Mouse (Mus musculus) brain, embryonic 18.5 days (tissue): Measurements from ENCODE around the gene Kcnk4.
A peak's percentile ranks its signal among the peaks of the same experiment; 100 is the strongest.

Experiments used
- DNase-seq: peaks from one replicate; pipeline ENCODE4 v3.0.0-alpha.2; 2012; ENCODE audit warnings: low read depth, low spot score

Gene Kcnk4

GRCm38 (mm10) chr19:6968491-6969271, 34.4 kb upstream of the Kcnk4 start:
- no peak for DNase-seq

DNA sequence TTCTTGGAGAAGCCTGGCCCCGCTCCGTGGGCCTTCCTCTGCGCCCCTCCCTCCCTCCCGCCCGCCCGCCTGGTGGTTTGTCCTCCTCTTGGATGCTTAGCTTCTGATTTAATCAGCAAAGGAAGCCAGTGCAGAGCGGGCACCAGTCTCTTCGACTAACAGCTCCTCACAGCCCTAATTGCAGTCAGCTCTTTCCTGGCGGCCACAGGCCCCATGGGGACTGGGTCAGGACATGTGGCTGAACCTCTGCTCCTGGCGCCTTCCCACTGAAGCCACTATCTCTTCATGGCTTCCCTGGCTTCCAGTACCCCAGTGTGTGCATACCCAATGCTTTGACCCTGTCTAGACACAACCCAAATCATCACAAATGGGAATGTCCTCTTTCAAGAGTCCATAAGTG, 22.1 kb upstream of the Kcnk4 start:
- DNase-seq, result no peak

GRCm38 (mm10) chr19:6955424-6955823, 21.1 kb upstream of the Kcnk4 start:
- DNase-seq, result no peak

- no peak for DNase-seq
Observed at GRCm38 (mm10) chr19:6954046-6954445, 19.7 kb upstream of the Kcnk4 start.

DNA sequence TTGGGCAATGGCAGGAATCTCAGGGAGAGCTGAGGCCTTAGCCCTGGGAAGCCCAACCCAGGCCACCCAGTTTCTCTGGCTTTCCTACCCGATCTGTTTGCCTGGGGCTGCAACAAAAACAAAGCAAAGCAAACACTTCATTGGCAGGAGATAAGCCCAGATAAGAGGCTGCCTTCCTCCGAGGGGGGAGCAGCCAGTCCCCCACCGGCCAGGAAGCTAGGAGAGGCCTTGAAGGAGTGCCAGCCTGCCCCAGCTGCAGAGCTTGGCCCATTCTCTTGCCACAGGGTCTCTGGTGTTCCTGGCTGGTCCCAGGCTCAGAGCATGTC, 18.4 kb upstream of the Kcnk4 start:
- no peak for DNase-seq

DNA sequence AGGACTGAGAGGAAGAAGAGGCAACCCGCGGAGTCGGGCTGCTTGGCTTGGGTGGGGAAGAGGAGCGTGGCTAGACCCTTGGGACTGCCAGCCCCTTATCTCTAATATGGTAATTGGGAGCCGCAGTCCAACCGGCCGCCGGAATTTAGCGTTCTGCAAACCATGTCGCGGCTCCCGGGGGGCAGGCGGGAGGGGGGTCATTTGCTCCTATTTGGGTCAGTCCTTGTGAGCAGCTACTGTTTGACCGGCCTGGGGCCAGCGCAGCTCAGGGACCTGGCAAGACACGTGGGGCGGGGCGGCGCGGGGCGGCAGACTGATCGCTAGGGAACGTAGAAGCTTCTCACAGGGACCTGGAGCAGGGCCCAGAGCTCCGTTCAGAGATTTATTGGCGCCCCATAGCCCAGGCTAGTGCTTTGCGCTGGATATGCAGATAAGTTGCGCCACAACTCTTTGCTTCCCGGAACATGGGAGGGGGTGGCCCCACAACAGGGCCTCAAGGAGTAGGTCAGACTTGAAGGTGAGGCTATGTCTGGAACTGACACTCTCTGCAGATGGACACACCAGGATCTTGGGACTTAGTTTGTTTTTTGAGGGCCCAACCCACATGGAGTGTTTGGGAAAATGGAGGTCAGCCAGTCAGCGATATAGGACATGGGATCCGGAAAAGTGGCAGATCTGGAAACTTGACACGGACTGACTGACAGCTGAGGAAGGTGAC, 17.8 kb upstream of the Kcnk4 start:
- DNase-seq, result no peak

DNA sequence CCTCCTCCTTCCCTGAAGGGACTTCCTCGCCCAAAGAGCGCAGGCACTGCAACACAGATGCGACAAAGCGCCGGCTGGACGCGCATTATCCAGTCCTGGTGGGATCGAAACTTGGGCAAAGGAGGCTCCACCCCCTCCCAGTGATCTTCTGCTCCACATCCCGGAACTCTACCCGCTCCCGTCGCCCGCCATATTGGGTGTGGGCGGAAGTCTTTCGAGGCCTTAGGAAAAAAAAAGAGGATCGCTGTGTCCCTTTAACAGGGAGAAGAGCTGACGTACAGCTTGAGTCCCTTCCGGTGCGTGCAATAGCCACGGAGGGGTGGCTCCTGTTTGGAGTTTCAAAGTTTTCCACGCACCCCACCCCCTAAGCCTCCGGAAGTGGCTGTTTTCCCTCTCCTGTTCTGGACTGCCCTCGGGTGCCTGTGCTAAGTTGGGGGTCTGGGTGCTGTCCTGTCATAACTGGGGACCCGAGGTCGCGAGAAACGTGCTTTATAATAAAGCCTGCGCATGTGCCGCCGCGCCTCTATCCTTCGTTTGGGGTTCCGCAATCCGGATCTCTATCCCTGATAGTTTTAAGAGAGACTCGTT, 17.2 kb upstream of the Kcnk4 start:
- DNase-seq, result peak; percentile 86

DNA sequence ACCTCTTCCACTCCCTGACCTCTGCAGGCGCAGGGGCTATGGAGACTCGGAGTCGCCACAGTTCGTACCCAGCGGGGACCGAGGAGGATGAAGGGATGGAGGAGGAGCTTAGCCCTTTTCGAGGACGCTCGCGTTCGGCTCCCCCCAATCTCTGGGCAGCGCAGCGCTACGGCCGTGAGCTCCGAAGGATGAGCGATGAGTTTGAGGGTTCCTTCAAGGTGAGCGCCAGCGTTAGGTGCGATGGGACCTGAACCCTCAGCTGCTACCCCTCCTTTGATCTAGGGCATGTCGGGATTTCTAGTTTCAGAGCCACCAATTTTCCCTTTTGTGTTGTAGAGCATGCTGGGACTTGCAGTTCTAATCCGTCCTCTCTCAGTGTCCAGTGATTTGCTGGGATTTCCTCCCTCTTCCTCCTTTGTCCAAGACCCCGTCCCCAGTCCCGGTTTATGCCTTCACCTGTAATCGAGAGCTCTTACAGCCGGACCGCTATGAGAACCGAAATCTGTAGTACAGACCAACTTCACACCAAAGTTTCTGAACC, 16.4 kb upstream of the Kcnk4 start:
- peak; percentile 66 for DNase-seq

DNA sequence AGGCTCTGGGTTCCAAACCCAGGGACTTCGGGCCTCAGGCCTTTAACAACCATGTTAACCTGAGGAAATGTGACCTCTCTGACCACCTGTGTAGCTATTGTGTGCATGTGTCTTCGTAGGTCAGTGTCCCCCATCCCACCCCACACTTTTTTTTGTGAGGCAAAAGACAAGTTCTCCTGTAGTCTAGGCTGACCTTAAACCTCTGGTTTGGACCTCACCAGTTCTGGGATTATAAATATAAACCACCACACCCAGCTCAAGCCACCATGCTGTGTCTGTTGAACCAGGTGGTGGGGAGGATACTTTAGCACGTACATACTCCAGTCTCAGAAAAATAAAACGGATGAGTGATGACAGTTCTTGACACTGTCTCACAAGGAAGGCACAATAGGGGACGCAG, 15.6 kb upstream of the Kcnk4 start:
- DNase-seq, result no peak

DNA sequence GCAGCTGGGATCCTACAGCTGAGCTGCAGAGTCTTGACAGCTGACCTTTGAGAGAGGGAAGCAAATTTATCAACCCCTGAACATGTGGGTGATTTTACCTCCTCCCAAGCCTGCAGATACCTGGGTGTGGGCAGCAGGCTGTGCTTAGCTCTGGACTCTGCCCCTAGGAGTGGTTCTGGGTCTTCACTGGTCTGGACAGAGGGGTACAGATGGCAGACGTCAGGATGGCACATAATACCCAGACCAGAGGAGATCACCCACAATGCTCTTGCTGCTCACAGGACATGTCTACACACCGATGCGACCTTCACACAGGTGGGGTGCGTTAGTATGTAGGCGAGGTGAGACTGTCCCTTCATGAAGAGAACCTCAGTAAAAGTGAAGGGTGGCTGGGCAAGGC, 15.2 kb upstream of the Kcnk4 start:
- DNase-seq, result no peak

DNA sequence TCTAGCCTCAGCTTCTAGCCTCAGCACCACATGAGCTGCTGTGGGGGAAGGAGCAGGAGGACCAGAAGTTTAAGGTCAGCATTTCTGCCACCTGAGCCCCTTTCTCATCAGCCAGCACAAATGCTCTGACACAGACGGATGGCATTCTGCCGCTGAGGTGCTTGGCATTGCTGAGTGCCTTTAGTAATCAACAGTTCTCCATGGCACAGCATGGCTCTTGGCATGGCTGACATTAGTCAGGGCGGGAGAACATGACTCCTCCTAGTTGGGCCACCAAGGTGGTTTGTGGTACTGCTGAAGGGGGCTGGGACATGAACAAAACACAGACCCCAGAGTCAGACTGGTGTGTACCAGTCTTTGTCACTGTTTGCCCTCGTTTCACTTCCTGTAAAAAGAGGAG, 13.9 kb upstream of the Kcnk4 start:
- DNase-seq, result no peak

DNA sequence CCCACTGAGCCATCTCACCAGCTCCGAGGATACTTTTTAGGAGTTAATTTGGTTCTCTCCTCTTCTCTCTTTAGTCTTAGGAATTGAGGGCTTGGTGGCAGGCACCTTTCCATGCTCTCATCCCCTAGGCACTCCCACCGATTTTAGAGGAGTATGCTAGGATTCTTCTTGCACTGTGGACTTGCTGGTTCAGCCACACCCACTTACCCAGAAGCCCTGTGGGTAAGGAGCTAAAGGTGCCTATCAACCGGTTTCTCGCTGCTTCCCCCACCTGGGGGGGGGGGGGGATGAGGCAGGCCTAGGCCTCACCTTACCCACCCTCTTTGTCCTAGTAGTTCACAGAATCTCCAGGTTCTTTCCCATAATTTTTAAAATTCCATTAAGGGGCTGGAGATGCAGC, 13.4 kb upstream of the Kcnk4 start:
- no peak for DNase-seq

DNA sequence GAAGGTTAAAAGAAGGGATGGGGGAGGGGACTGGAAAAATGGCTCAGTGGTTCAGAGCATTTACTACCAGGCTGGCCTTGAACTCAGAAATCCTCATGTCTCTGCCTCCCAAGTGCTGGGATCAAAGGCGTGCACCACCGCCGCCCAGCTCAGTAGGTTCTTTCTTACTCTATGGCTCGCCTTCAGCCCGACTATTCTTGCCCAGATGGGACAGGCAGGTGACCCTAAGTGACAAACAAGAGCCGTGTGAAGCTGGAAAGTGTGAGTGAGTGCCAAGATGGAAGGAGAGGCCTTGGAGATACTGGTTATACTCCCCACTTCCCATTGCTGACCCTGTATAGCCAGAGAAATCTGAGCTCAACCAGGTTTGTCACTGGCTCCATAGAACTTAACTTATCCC, 9.4 kb upstream of the Kcnk4 start:
- no peak for DNase-seq

- DNase-seq, result no peak
Observed at GRCm38 (mm10) chr19:6942764-6943163, 8.4 kb upstream of the Kcnk4 start.

GRCm38 (mm10) chr19:6942249-6942691, 8.0 kb upstream of the Kcnk4 start, which contains the start of gene Gpr137:
TSS of gene Gpr137 (minus strand) at chr19:6942480.
- peak; percentile 78 for DNase-seq

DNA sequence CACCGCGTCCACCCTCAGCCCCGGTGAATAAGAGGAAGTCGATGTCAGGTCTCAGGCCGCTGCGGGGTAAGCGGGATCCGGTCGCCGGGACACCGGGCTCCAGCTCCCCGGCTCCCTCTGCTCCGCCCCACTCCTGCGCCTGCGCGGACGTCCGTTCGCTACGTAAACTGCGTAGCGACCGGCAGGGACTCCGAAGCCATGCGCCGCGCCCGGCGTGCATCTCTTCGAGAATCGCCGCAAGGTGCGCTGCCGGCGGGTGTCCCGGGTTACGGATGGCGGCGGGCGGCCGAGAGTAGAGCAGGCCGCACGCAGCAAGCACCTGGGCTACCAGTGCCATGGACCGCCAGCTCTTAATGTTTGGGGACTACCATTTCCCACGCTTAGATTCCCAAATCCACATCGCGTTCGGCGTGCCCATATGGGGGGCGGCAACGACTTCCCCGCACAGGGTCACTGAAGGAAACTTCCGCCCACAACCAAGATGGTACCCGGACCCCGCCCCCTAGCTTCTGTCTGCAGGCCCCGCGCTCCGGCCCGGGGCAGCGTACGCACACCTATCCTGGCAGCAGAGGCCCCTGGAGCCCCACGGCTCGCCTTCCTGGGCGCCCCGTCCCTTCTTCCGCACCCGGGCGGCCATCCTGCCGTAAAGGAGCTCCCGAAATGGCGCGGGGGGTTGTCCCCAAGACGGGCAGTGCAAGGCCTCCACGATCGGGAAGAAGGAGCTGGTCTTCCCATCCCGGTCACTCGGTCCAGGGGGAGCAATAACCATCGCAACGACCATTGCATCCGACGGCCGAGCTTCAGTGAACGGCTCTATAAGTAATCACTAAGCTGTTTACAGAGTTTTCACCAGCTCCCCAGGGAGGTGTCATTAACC, 7.3 kb upstream of the Kcnk4 start, which contains the start of gene Bad:
Gene Bad (plus strand): TSS at position 490 of the 877 bp plus-strand sequence.
- DNase-seq, result peak; percentile 89

- no peak for DNase-seq
Observed at GRCm38 (mm10) chr19:6940396-6941351, 6.4 kb upstream of the Kcnk4 start.

DNA sequence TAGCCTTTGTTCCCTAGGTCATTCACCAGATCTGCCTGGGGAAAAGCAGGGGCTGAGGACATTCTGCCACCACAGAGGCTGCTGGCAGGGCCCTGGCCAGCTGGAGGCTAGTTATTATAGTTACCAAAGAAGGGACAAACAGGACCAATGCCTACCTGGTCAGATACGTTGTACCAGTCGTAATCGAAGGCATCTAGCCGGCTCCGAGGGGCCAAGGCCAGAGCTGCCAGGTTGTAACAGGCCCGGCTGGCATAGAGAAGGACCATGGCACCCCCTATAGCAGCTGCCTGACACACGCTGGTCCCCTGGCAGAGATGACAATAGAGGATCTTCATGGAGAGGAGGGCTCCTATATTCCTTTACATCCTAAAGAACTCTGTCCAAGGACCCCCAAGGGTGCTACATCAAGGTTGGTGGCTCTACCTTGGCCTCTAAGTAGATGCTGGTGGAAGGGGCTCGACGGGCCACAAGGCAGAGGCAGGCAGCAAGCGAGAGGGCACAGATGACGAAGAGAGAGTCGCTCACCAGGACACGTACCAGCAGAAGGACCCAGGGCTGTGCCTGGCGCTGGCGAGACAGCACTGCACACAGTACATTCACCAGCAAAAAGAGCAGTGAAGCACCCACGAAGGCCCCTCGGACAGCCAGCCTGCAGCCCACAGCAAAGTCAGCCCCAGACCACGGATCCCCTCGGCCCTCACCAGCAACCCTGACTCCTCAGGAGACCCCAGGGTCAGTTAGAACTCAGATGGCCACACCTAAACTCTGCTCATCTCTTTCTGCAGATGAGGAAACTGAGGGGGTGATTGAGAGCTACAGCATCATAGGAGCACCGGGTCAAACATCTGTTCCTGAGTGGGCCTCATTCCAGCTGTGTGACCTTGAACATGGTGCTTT, 5.0 kb upstream of the Kcnk4 start:
- DNase-seq, result no peak
